Mouse (Mus musculus) intestine, embryonic 16.5 days (tissue): ENCODE measurements around the gene Coro2a. TPM values are rescaled to one million over a fixed set of nuclear protein-coding genes. Genes with fewer than 3 reads are reported as not detected.
A peak's percentile ranks its signal among the peaks of the same experiment; 100 is the strongest.
"Not testable (repeated sequence)": the region's sequence is repeated elsewhere in the genome, so short reads cannot be mapped to it uniquely, and the experiment has no call there.

Experiments
- ATAC-seq: fragments of 200-750 bp; cut with Nextera tagmentation; 2 replicates; pipeline ENCODE4 v1.8.0; 2017; ENCODE audit warnings: moderate TSS enrichment, moderate library complexity
- H3K27ac ChIP-seq: fragments of 300-500 bp; sonication (generic); 2 replicates; pipeline ENCODE4 v1.5.1; 2014; ENCODE audit warnings: mild to moderate bottlenecking, low read length
- H3K27me3 ChIP-seq: fragments of 300-500 bp; sonication (generic); replicated peaks from 2 replicates; pipeline ENCODE4 v1.6.1; 2014; ENCODE audit warnings: low read length, control low read depth, mixed read lengths; ENCODE audit not compliant: control insufficient read depth, insufficient read depth
- H3K36me3 ChIP-seq: fragments of 300-500 bp; sonication (generic); 2 replicates; pipeline ENCODE4 v1.6.1; 2014; ENCODE audit warnings: low read length, control low read depth; ENCODE audit not compliant: control insufficient read depth, insufficient read depth
- H3K4me1 ChIP-seq: fragments of 300-500 bp; sonication (generic); 2 replicates; pipeline ENCODE4 v1.6.1; 2014; ENCODE audit warnings: low read length, control low read depth, mixed read lengths; ENCODE audit not compliant: control insufficient read depth, insufficient read depth
- H3K4me2 ChIP-seq: fragments of 300-500 bp; sonication (generic); 2 replicates; pipeline ENCODE4 v1.6.1; 2014; ENCODE audit warnings: low read depth, low read length, control low read depth
- H3K4me3 ChIP-seq: fragments of 300-500 bp; sonication (generic); 2 replicates; pipeline ENCODE4 v1.5.1; 2014; ENCODE audit warnings: mild to moderate bottlenecking, low read length
- H3K9ac ChIP-seq: fragments of 300-500 bp; sonication (generic); 2 replicates; pipeline ENCODE4 v1.6.1; 2014; ENCODE audit warnings: low read depth, low read length
- H3K9me3 ChIP-seq: fragments of 300-500 bp; sonication (generic); 2 replicates; pipeline ENCODE4 v1.6.1; 2016; ENCODE audit warnings: low read length, control low read depth; ENCODE audit not compliant: control insufficient read depth
- whole genome bisulfite sequencing: fragments of 180-500 bp; shearing (Covaris S2); extraction: QIAGEN DNeasy Blood & Tissue Kit; methylation state at CpG from one replicate; pipeline ENCODE4 v1.1.7; 2014; 5-methylcytosine and 5-hydroxymethylcytosine counted together
- polyA plus RNA-seq: library from polyadenylated mRNA; unstranded; fragments of >200 nt; fragmentation: Nextera tagmentation; extraction: Ambion mirVana; gene quantifications from 2 replicates; pipeline ENCODE4 v1.2.1, GENCODE M21; 2015

Gene Coro2a
- polyA plus RNA-seq, 1 experiment from 2014 or later, result 99.8 TPM

DNA sequence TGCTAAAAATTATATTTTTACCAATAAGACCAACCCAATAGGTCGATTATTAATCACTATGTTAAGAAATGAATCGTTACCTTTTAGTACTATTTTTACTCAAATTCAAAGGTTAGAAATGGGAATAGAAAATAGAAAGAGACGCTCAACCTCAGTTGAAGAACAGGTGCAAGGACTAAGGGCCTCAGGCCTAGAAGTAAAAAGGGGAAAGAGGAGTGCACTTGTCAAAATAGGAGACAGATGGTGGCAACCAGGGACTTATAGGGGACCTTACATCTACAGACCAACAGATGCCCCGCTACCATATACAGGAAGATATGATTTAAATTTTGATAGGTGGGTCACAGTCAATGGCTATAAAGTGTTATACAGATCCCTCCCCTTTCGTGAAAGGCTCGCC lies 17.9 kb downstream of the Coro2a start:
- H3K9ac ChIP-seq, H3K36me3 ChIP-seq, H3K9me3 ChIP-seq, H3K27ac ChIP-seq, H3K4me3 ChIP-seq, ATAC-seq, H3K27me3 ChIP-seq, H3K4me2 ChIP-seq: not testable (repeated sequence)
- 75% methylated on average over 2 of the region's 6 CpGs for WGBS
- H3K4me1 ChIP-seq, result peaks cover 11% of the 10 kb centered on the region; the same call in 1 of the 2 replicates

- not testable (repeated sequence) for ATAC-seq, H3K27ac ChIP-seq, H3K4me2 ChIP-seq, H3K4me3 ChIP-seq, H3K27me3 ChIP-seq, H3K9me3 ChIP-seq, H3K9ac ChIP-seq, H3K36me3 ChIP-seq
- WGBS, result 91% methylated on average over 9 of the region's 9 CpGs
- peaks cover 11% of the 10 kb centered on the region; the same call in 1 of the 2 replicates for H3K4me1 ChIP-seq
These were observed 20.0 kb downstream of the Coro2a start for GRCm38 (mm10) chr4:46582024-46582423.

GRCm38 (mm10) chr4:46581577-46581976 lies 20.4 kb downstream of the Coro2a start:
- H3K36me3 ChIP-seq, H3K27me3 ChIP-seq, ATAC-seq, H3K4me2 ChIP-seq, H3K4me1 ChIP-seq, H3K9me3 ChIP-seq, H3K27ac ChIP-seq, H3K4me3 ChIP-seq, H3K9ac ChIP-seq: not testable (repeated sequence)
- 96% methylated on average over 22 of the region's 22 CpGs for WGBS

GRCm38 (mm10) chr4:46580799-46581243 lies 21.2 kb downstream of the Coro2a start:
- H3K4me2 ChIP-seq, H3K27ac ChIP-seq, H3K9me3 ChIP-seq, H3K9ac ChIP-seq, H3K4me3 ChIP-seq, H3K36me3 ChIP-seq, H3K27me3 ChIP-seq, H3K4me1 ChIP-seq, ATAC-seq: not testable (repeated sequence)
- 91% methylated on average over 15 of the region's 15 CpGs for WGBS

GRCm38 (mm10) chr4:46578796-46579346 lies 23.1 kb downstream of the Coro2a start:
- H3K4me2 ChIP-seq, H3K27me3 ChIP-seq, H3K9me3 ChIP-seq, H3K36me3 ChIP-seq, H3K4me3 ChIP-seq, H3K9ac ChIP-seq: not testable (repeated sequence)
- ATAC-seq, result peak; percentile 86
- 68% methylated on average over 8 of the region's 8 CpGs for WGBS
- H3K27ac ChIP-seq, result peak overlapping the region; percentile 29
- peaks cover 11% of the 10 kb centered on the region for H3K4me1 ChIP-seq

DNA sequence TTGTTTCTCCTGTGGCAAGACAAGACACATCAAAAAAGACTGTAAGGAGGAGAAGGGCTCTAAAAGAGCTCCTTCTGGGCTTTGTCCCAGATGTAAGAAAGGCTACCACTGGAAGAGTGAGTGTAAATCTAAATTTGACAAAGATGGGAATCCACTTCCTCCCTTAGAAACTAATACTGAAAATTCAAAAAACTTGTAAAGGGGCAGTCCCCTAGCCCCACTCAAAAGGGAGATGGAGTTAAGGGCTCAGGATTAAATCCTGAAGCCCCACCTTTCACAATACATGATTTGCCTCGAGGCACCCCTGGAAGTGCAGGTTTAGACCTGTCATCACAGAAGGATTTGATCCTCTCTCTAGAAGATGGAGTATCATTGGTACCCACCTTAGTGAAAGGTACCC lies 23.8 kb downstream of the Coro2a start:
- no peak for ATAC-seq
- H3K27ac ChIP-seq, result peak overlapping the region; percentile 29; the same call in 1 of the 2 replicates
- no peaks in the 10 kb centered on the region for H3K27me3 ChIP-seq
- H3K36me3 ChIP-seq, result no peaks in the 10 kb centered on the region; the same call in 1 of the 2 replicates
- no peak overlapping the region for H3K4me2 ChIP-seq
- 66% methylated on average over 1 of the region's 1 CpGs for WGBS
- peaks cover 17% of the 10 kb centered on the region for H3K4me1 ChIP-seq
- H3K9me3 ChIP-seq, result no peaks in the 10 kb centered on the region; the same call in 1 of the 2 replicates
- no peak overlapping the region for H3K4me3 ChIP-seq
- no peak overlapping the region for H3K9ac ChIP-seq

GRCm38 (mm10) chr4:46575509-46576284 lies 26.3 kb downstream of the Coro2a start:
- H3K4me3 ChIP-seq, H3K27me3 ChIP-seq, H3K9ac ChIP-seq, ATAC-seq, H3K4me2 ChIP-seq, H3K27ac ChIP-seq, H3K9me3 ChIP-seq, H3K36me3 ChIP-seq: not testable (repeated sequence)
- 81% methylated on average over 6 of the region's 10 CpGs for WGBS
- H3K4me1 ChIP-seq, result peaks cover 20% of the 10 kb centered on the region

GRCm38 (mm10) chr4:46574841-46575240 lies 27.2 kb downstream of the Coro2a start:
- 58% methylated on average over 10 of the region's 12 CpGs for WGBS
- no peak overlapping the region for H3K4me3 ChIP-seq

DNA sequence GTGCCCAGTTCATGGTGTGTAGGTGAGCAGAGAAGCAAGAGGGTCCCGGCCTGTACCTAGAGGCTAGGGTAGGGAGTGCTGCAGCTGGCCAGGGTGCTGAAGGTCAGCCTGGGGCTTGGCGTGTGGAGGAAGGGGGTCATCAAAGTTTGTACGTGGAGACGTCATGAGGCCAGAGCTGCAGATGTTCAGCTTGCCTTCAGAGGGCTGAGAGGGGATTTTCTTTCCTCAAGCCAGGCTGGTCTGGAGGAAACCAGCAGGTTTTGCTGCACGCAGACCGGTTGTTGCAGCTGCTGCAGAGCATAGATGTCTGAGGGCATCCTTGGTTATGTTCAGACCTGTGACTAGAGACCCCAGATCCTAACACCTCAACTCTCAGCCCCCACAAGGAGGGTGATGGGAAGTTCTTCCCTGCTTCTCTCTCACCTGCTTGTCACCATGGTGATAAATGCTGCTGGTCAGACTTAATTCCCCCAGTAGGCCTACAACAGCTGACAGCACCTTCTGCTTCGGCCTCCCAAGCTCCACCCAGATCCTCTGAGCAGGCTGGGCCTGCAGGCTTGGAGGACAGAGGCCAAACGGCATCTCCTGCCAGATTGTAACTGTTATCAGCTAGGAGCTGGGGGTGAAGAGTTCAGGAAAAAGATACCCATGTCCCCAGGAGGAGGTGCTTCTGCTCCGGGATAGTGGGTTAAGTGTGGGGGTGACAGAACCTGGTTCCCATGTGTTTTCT lies 27.8 kb downstream of the Coro2a start:
- Histone ChIP-seq H3K27me3 (no peaks in the 10 kb centered on the region), H3K4me1 (peaks cover 24% of the 10 kb centered on the region), H3K4me2 (no peak overlapping the region), H3K27ac (peak overlapping the region; percentile 66; the same call in 1 of the 2 replicates), H3K9ac (peak overlapping the region; percentile 5; the same call in 1 of the 2 replicates), H3K36me3 (no peaks in the 10 kb centered on the region; the same call in 1 of the 2 replicates), H3K9me3 (no peaks in the 10 kb centered on the region; the same call in 1 of the 2 replicates), H3K4me3 (no peak overlapping the region)
- WGBS, result 34% methylated on average over 9 of the region's 9 CpGs
- peak; percentile 52 for ATAC-seq

More at GRCm38 (mm10) chr4:46574841-46575240, 27.2 kb downstream of the Coro2a start:
- Histone ChIP-seq H3K9ac (no peak overlapping the region), H3K4me1 (peaks cover 22% of the 10 kb centered on the region), H3K4me2 (no peak overlapping the region), H3K27ac (peak overlapping the region; percentile 66; the same call in 1 of the 2 replicates), H3K36me3 (no peaks in the 10 kb centered on the region; the same call in 1 of the 2 replicates), H3K27me3 (no peaks in the 10 kb centered on the region), H3K9me3 (no peaks in the 10 kb centered on the region; the same call in 1 of the 2 replicates)
- ATAC-seq, result peak; percentile 10; the same call in 1 of the 2 replicates
